Mouse (Mus musculus) cerebellum, adult 11-12 months (tissue): ENCODE measurements around the gene Btk.
A peak's percentile ranks its signal among the peaks of the same experiment; 100 is the strongest.

Experiments
- DNase-seq: peaks from one replicate; pipeline ENCODE4 v3.0.0; 2022

Btk gene

DNA sequence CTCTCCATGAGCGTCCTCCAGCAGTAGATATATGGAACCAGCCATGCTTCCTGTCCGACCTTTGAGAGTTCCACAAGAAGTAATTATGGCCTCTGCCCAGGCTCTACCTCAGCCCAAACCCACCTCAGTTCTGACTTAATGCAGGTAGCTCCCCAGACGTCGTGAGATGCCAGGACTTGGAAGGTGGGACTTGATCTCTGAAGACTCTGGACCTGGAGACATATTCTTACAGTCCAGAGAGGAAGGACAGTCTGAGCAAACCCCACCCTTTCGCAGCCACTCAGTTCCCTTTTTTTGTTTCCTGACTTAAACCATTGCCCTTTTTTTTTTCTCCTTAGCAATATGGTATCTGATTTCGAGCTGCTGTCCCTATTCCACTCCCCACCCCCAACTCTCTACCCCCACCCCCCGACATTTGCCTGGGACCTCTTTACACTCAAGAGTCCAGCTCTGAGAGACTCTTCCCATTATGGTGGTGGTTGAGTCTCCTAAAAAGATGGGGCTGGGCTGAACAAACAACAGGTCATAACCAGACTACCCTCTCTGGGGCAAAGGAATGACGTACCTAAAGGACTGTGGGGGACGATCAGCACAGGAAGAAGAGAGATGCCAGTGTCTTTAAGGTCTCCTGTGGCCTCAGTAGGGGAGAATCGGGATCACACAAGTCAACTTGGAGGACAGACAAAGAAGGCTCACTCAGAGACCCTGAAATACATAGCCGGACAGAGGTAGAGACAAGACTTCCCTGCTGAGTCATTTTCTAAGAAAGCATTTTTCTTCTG is at the start of gene Btk:
Gene Btk, minus strand, starts transcription at position 683 of the 782 bp plus-strand sequence.
- DNase-seq = no peak

DNA sequence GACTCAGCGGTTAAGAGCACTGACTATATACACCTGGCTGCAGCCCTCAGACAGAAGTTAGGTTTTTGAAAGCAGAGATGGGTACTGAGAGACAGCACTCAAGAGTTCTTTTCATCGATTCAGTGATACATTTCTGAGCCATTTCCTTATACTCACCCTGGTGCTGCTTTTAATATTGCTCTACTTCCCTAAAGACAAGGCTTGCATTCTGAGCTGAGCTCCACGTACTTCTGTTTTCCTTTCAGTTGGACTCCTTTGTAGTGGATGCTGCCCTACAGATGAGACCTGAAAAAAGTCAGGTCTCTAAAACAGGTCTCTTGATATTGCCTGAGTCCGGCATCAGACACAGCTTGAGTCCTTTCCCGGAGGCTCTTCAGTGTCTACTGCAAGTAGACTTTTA is 49.3 kb upstream of the Btk start:
- DNase-seq = no peak

DNA sequence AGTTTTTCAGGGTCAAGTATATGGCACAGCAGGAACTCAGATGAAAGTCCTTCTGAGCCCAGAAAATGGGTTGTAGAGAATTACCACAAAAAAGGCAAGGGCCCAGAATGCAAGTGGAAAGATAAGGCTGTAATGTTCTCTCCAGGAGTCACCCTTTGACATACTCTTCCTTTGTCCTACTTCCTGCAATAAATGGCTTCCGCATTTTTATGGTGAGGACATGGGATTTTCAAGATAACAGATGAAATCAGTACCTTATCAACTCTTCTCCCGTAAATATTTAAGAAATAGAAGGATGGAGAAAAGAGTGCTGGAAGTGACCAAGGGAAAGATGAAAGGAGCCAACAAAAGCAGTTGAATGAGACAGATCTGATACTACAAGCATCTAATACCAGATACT is 44.8 kb upstream of the Btk start:
- DNase-seq = no peak

DNA sequence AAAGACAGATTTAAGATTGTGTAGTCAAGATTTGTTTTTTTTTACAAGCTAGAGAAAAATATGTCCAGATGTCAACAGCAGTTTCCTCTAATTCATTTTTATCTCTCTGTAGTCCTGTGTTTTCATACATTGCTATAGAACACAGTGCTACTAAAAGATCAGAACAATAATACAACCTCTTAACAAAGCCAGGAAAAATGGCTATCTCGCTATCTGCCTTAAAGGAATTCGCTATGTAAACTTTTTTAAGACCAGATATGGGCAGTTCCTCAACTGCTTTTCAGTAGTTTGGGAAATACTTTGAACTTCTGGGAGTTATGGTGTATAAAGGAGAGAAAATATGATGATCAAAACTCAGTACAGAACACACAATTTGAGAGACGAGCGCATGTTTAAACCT is 40.0 kb upstream of the Btk start:
- no peak for DNase-seq

DNA sequence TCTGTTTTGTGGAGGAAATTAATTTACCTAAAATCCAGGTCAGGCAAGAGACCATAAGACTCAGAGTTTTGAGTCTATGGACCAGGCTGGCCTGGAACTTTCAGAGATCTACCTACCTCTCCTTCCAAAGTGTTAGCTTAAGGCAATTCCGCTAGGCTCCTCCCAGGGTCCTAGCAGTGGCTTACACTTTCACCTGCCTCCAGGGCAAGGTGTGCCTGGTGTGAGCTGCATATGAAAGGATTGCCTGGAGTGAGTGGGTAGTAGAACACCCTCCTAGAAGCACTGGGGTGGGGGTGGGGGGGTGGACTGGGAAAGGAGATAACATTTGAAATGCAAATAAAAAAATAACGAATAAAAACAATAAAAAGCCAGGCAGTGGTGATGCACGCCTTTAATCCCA is 38.3 kb upstream of the Btk start:
- no peak for DNase-seq

DNA sequence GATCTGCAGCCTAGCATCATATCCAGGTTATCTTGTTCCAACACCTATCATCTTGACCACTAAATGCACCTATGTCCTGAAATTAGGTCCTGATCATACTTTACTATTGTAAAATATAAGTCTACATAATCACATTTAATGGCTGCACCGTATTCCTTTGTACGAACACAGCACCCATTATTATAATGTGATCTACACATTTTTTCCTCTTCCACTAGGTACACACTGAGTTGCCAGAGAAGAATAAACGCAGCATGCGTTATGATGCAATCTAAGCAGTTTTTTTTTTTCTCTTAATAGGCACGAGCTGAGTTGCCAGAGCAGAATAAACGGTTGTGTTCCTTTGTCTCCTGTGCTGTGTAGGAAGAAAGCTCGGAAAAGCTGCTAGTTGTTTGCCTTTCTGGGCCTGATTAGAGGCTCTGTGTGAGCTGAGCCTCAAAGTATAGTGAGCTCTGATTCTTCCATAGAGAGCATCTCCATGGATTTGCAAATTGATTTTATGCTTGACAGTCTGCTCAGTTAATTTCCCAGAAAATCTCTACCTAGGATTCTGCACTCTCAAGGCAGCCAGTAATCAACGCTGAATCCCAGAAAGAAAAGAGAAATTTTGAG is 37.0 kb upstream of the Btk start:
- no peak for DNase-seq

DNA sequence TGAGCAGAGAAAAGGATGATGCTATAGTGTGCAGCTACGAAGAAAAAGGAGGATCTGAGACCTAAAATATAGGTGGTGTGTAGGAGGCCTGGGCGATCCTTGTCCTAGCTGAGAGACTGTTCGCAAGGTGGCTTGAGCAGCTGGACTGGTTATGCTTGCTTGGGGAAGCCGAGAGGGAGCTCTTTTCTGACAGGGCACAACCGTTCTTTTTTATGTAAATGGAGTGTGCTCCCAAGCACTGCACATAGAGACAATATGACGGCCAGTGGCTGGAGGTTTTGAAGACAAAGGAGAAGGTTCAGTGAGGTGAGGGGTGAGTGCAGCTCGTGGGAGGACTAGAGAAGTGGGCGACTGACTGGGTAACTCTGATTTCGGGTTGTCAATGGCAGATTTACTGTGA is 36.3 kb upstream of the Btk start:
- DNase-seq = no peak

DNA sequence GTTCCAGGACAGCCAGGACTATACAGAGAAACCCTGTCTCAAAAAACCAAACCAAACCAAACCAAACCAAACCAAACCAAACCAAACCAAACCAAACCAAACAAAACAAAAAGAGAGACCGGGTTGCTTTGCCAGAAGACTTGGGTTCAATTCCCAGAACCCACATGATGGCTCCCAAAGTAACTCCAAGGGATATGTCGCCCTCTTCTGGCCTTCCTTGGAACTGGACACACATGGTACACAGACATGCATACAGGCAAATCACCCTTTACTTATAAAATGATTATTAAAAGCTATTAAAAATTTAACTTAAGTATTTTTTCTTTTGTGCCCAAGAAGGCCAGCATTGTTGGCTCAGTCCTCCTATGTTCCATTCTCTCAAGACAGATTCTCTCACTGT is 30.9 kb upstream of the Btk start:
- no peak for DNase-seq

DNA sequence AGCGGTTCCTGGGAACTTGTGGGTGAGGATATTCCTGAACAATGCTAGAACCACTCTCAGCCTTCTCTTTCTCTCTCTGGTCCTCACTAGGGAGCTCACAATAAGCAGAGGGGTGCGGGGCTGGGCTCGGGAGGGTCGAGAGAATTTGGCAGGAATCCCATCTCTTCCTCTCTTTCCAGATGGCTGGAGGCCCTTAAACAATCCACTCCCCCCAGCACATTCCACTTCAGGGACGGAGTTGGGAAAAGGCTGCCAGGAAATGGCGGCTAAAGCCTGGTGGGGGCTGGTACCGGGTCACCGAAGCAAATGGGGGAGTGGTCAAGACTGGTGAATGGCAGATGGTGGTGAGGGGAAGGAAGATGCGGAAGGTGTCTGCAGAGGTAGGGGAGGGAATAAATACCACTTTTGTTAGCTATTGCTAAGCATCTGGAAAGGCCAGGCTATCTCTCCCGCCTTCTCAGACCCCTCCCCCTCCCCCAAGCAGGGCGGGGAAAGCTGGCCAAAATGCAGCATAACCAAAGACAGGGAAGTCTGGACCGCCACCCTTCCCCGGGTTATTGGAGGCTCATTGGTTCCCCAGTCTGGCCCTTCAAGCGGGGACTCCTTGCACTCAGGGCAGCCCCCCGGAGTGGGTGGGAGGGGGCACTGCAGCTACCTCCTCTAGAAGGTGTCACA is 29.1 kb upstream of the Btk start:
- peak; percentile 51 for DNase-seq

DNA sequence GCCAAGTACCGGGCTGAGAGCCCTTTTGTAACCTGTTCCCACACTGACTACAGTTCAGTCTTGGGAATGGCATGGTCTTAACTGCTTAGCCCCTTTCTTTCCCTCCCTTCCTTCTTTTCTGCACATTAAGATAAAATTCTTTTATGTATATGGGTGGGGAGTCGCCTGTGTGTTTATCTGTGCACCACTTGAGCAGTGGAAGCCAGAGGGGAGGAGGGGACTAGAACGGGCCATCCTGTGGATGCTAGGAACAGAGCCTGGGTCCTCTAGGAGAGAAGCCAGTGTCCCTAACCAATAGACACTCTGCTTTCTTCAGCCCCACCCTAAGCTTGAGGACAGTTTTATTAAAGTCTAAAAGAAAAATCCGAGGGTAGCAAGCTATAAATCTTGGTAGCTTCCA is 27.6 kb upstream of the Btk start:
- DNase-seq = no peak

DNA sequence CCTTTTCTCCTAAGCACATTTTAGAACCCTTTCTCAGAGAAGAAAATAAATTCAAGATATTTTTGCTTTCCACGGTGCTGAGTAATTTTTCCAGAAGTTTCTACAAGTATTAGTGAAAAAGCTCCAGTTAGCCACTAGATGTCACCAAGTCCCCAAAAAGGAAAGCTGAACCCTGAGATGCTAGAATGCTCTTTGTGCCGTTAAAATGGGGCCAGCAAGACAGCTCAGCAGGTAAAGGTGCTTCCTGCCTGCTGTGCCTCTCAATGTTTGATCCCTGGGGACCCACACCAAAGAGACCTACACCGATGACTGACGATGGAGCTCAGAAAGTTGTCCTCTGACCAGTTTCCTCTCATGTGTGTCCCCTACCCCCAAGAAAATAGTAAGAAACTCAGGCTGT is 26.1 kb upstream of the Btk start:
- no peak for DNase-seq

DNA sequence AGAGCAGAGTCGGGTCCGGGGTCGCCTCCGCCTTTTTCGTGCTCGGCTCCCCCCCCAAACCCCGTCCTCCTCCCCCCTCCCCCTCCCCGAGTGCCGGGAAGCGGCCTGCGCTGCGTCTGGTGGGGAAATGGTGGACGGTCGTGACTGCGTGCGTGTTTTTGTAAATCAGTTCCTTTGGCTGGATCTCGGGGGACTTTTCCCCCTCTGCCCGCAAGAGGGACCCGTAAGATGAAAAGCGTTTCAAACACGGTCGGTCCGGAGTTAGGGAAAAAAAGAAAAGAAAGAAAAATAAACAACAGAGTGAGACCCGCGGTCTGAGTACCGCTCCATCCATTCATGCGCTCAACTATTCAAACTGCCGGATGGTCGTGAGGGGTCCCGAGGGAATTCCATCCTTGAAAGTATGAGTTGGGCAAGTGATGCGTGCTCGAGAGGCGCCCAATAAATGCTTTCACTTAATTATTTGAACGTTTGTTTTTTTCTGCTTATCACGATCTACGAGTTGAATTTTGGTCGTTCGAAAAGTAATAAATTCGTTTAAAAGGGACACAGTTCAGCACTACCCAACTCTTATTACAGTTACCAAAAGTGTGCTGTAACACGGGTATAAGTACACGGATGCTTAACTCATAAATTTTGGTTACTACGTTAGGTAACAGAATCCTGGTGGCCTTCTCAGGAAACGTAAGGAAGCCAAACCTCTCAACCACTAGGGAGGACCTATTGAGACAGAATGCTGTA is 18.2 kb upstream of the Btk start:
- DNase-seq = no peak

DNA sequence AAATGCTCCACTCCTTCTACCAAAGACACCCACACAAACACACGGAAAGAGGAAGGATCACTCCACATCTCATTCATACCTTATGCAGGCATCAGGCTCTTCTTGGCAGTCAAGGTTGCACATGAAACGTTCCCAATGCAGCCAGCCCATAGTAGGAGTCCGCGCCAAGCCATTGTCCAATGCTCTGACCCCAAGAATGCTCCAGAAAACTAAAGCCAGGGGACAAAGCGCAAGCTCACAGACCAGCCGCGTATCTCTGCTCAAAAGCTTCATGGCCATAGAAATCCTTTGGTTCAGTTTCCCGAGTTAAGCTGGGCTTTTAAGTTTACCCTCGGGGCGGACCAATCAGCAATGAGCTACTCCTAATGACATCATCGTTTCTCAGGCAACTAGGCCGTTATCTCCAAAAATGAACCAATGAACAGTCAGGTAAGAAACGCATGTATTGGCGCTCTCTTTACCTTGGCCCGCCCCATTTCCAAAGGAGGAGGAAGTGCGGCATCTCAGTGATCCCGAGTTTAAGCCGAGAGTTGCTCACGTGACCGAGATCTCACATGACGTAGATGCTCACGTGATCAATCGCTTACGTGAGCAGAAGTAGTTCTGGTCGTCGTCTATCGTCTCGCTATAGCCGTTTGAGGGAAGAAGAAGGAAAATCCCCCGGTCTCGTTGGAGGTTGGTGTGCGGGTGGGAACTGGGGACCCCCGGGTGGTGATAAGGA is 17.4 kb upstream of the Btk start, which contains the start of the genes Gla and Hnrnph2:
Gene Gla, minus strand, starts transcription at position 467 of the 721 bp plus-strand sequence.
Gene Hnrnph2, plus strand, starts transcription at position 521 of the 721 bp plus-strand sequence.
- DNase-seq = peak; percentile 96

DNA sequence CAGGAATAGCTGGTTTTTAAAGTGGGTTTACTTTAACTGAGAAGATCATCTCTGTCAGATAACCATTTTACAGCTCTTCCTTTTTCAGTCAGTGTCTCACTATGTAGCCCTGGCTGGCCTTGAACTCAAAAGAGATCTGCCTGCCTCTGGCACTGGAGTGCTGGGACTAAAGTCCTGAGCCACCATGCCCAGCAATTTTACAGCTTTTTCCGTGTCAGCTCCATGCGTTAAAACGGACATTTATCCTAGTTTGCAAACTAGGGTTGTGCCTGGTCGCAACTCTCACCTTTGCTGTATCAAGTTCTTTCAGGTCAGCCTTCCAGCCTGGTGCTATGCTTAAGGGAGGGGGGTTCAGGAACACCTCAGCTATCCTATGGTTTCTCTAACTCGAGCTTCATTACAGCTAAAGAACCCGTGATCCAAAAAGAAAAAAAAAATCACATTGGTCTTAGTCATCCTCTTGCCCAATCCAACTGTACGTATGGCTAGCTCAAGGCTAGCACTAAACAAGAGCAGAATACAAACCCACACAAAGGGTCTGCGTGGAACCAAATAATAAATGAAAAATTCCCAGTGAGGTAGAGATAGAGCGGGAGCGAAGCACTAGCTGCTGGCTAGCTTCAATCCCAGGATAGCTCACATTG is 16.7 kb upstream of the Btk start:
- DNase-seq = no peak

DNA sequence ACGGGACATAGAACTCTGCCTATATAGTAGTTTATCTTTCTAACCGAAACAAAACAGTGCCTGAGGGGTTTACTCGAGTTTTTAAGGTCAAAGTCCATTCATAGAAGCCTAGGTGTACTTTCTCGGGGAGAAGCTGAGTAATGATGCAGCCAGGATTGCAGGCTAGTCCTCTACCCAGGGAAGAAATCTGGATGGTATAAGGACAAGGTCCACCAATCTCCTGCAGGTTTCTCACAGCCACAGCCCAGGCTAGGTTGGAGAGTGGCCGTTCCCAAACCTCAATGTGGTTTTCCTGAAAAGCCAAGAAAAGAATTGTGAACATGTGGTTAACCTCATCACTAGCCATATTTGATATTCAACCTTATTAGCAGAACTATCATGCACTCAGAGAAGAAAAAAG is 6.5 kb upstream of the Btk start:
- DNase-seq = no peak

DNA sequence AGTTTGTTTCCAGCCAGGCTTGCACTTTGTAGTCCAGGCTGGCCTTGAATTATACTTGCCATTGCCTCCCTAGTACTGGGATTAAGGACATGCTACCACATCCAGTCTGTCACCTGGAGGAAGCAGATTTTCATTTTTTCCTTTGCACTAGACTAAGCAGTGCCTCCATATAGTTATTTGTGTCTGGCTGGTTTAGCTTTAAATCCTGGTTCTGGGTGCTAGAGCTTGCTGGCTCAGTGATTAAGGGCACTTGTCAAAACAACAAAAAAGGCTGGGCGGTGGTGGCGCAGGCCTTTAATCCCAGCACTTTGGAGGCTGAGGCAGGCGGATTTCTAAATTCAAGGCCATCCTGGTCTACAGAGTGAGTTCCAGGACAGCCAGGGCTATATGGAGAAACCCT is 5.6 kb upstream of the Btk start:
- no peak for DNase-seq

DNA sequence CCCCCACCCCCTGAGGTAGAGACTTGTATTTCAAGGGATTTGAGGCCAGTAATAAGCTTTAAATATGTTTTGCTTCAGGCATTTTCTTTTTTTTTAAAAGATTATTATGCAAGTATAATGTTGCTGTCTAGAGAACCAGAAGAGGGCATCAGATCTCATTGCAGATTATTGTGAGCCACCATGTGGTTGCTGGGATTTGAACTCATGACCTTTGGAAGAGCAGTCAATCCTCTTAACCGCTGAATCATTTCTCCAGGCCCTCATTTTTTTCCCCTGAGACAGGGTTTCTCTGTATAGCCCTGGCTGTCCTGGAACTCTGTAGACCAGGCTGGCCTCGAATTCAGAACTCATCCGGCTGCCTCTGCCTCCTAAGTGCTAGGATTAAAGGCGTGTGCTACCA is 4.9 kb upstream of the Btk start:
- no peak for DNase-seq

DNA sequence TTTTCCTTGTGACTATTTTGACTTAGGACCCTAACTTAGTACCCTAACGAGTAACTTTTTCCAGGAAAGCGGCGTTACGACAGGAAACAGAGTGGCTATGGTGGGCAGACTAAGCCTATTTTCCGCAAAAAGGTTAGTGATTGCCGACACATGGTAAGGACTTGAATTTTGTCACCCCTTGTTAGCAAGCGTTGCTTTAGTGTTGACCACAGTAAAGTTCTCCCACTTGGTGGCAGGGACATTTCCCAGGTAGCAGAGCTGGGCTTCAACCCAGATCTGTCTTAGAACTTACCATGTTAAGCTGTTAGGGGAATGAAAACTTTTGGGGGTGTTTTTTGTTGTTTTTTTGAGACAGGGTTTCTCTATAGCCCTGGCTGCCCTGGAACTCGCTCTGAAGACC is 3.1 kb upstream of the Btk start:
- no peak for DNase-seq

DNA sequence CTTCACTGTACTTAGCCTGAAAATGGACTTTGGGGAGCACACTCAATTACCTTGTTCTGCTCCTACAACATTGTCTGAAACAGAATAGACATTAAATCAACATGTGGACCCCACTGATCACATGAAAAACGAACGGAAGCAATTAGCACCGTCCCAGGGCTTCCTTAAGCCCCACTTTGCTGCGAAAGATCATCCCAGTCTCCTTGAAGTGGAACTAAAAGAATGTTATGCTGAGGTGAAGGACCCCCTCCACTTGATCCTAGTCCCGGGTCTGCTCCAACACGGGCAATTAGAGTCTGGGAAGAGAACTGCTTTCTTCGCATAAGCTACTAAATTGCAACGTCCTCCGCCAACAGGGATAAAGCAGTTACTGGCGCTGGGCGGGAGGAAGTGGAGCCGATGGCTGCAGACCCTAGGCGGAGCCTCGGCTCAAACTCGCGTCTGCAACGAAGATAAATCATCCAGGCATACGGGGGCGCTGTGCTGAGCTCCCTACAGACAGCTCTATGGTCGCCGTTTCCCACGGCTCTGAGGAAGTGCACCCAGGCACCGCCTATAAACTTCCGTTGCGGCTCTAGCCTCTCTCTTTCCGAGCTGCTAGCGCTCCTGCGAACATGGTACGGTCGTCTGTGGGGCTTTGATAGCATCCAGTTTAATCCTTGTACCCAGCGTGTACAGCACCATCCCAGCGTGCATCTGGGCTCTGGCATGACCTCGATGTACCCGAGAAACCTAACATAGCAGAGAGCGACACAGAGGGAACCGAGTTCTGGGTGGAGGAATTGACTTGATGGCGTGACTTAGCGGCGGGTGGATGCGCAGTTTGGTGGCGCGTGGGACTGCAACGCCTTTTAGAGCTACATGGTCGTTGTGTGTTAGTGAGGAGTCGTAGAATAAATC is 2.0 kb upstream of the Btk start, which contains the start of gene Rpl36a:
Gene Rpl36a, plus strand, starts transcription at position 552 of the 900 bp plus-strand sequence.
- peak; percentile 86 for DNase-seq

DNA sequence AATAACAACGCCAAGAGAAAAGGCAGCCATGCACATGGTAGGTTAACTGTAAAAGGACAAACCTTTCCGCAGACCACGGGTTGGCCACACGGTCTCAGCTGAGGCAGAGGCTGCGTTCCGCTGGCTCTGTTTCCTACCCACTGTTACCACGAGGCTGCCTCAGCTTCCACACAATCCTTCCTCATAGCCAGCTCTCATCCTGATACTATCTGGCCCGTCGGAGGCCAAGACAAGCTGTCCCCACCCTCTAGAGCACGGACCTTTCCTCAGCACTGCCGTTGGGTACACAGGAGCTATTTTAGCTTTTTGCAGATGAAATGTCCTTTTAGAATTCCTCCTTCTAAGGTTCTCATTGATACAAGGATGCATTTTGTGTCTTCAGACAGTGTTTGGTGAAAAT is 1.1 kb downstream of the Btk start:
- DNase-seq = no peak
